Comparison of ENCODE assay signal across 28 mouse cellular contexts in the genomic region with DNA sequence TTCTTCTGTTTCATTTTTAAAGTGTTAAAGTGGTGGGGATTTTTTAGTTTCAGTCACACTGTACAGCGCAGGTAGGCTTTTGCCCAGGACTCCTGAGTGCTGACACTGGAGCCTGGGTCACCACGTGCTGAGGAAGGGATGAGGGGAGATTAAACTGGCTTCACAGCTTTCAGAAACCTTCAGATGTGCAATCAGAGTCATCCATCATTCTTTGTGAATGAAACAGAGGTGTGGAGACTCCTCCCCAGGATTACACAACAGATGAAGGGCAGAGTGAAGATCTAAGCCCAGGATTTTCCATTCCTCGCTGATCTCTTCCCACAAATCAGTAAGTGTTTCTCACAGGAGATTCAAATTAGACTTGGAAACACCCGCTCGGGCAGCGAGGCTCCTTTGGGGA.
DNase-seq lines count a peak whose midpoint lies in the region; ATAC-seq and TF ChIP-seq lines count a peak whose summit lies in the region.
"Had no signal": no experiment of that assay in that cellular context is flagged by ENCODE, and none has a peak within 500 bp of the region (broad histone marks: within the 10 kb centered on the region; RNA-seq: fewer than 3 reads in every experiment).

No protein-coding gene starts in this region.

- peak; percentile 19 for DNase-seq in retina, postnatal 1 day
- DNase-seq in retina, embryonic 14.5 days (ENCODE audit: low spot score), result no peak
- DNase-seq in R1 (ENCODE audit: low read depth, low spot score), result peak; percentile 30
- DNase-seq in gonadal fat pad, adult 2 months (ENCODE audit: low read depth), result peak; percentile 75
- no peak for DNase-seq in stomach, postnatal 0 days (ENCODE audit: low spot score)
- no peak for DNase-seq in kidney, adult 8-10 months
- DNase-seq in spleen, postnatal 10 days (ENCODE audit: low spot score in 2 of 2), result no peak
- DNase-seq: adrenal gland, postnatal 10 days; adrenal gland, postnatal 36 days; B cell, adult 2 months; cerebellum, adult 2 months; cerebellum, adult 9-11 months; cerebellum, postnatal 25 days; gastrocnemius, adult 2 months; gastrocnemius, postnatal 14 days; heart, adult 2 months; heart, postnatal 14 days; heart, postnatal 4 days had no signal

- TF ChIP-seq CTCF in stomach, postnatal 0 days (IDR thresholded peaks at IDR 0.05; ENCODE audit: low read depth), result no peak

- 52% methylated on average over 6 of the region's 6 CpGs for WGBS in stomach, postnatal 0 days

- no peak overlapping the region for H3K4me2 ChIP-seq in stomach, postnatal 0 days (replicated peaks; ENCODE audit: low read depth)
- H3K4me2 ChIP-seq: embryonic facial prominence, embryonic 12.5 days; embryonic facial prominence, embryonic 15.5 days; forebrain, embryonic 12.5 days; forebrain, embryonic 15.5 days; heart, embryonic 13.5 days; hindbrain, embryonic 14.5 days had no signal

- H3K4me3 ChIP-seq in stomach, postnatal 0 days (ENCODE audit: low read depth, low read length), result no peak overlapping the region
- H3K4me3 ChIP-seq: embryonic facial prominence, embryonic 12.5 days; embryonic facial prominence, embryonic 15.5 days; forebrain, embryonic 12.5 days; forebrain, embryonic 15.5 days; gastrocnemius, adult 2 months; heart, adult 2 months; heart, embryonic 10.5 days; heart, embryonic 13.5 days had no signal

- ATAC-seq in stomach, postnatal 0 days (ENCODE audit: low FRiP score, low TSS enrichment), result no peak
- ATAC-seq: forebrain, embryonic 15.5 days; hindbrain, postnatal 0 days; inflammation-experienced regulatory T-cells, adult 6 months had no signal

- 0 out of 2 replicates have a peak, but pooled peaks cover 2% of the 10 kb centered on the region for H3K4me1 ChIP-seq in stomach, postnatal 0 days (replicated peaks; ENCODE audit: control insufficient read depth, insufficient read depth)

- TF ChIP-seq EP300 in stomach, postnatal 0 days (optimal IDR thresholded peaks at IDR 0.05), result peak; percentile 41

- peaks cover 49% of the 10 kb centered on the region for H3K36me3 ChIP-seq in stomach, postnatal 0 days (ENCODE audit: control insufficient read depth, insufficient read depth, low read length)

- H3K9me3 ChIP-seq in stomach, postnatal 0 days (ENCODE audit: control insufficient read depth, low read length), result no peaks in the 10 kb centered on the region
- H3K9me3 ChIP-seq: embryonic facial prominence, embryonic 12.5 days; embryonic facial prominence, embryonic 15.5 days; forebrain, embryonic 12.5 days; forebrain, embryonic 15.5 days; heart, embryonic 10.5 days; heart, embryonic 13.5 days had no signal

- no peak overlapping the region for H3K9ac ChIP-seq in stomach, postnatal 0 days (ENCODE audit: low read length)
- H3K9ac ChIP-seq: embryonic facial prominence, embryonic 12.5 days; embryonic facial prominence, embryonic 15.5 days; forebrain, embryonic 12.5 days; forebrain, embryonic 15.5 days; heart, embryonic 13.5 days; hindbrain, embryonic 14.5 days had no signal

- no peaks in the 10 kb centered on the region for H3K27me3 ChIP-seq in stomach, postnatal 0 days (ENCODE audit: control insufficient read depth, insufficient read depth, low read length)
- H3K27me3 ChIP-seq: CH12.LX; embryonic facial prominence, embryonic 12.5 days; embryonic facial prominence, embryonic 15.5 days; forebrain, embryonic 12.5 days; forebrain, embryonic 15.5 days; heart, embryonic 13.5 days had no signal

- no peak overlapping the region for H3K27ac ChIP-seq in stomach, postnatal 0 days (replicated peaks)
- H3K27ac ChIP-seq: embryonic facial prominence, embryonic 12.5 days; embryonic facial prominence, embryonic 15.5 days; forebrain, embryonic 12.5 days; forebrain, embryonic 15.5 days; gastrocnemius, adult 2 months; heart, adult 2 months; heart, embryonic 10.5 days; heart, embryonic 13.5 days; hindbrain, embryonic 14.5 days; hindbrain, postnatal 0 days had no signal

Comparison
In these comparisons a context has a peak if more than half of its experiments do, and no peak if none do; other contexts are left out.
1. DNase-seq: peak in retina, postnatal 1 day (single experiment), R1 (single experiment) and gonadal fat pad, adult 2 months (single experiment); none in retina, embryonic 14.5 days (single experiment), stomach, postnatal 0 days (single experiment), kidney, adult 8-10 months (0 of 2) and spleen, postnatal 10 days (0 of 2).